Mouse (Mus musculus) lung, embryonic 14.5 days (tissue): ENCODE results near the gene Fgfr2. TPM values are rescaled to one million over a fixed set of nuclear protein-coding genes. Genes with fewer than 3 reads are reported as not detected.
A peak's percentile ranks its signal among the peaks of the same experiment; 100 is the strongest.

Experiments used
- ATAC-seq: fragments of 200-750 bp; cut with Nextera tagmentation; 2 replicates; pipeline ENCODE4 v1.8.0; 2017; ENCODE audit warnings: mild to moderate bottlenecking, moderate TSS enrichment, moderate library complexity; ENCODE audit not compliant: insufficient read depth
- DNase-seq: peaks from one replicate; pipeline ENCODE4 v3.0.0-alpha.2; 2015
- H3K27ac ChIP-seq: fragments of 300-500 bp; sonication (generic); 2 replicates; pipeline ENCODE4 v1.5.1; 2014; ENCODE audit warnings: low read depth, mild to moderate bottlenecking, moderate library complexity
- H3K27me3 ChIP-seq: fragments of 300-500 bp; sonication (generic); 2 replicates; pipeline ENCODE4 v1.6.1; 2014; ENCODE audit warnings: low read length, control low read depth; ENCODE audit not compliant: insufficient read depth
- H3K36me3 ChIP-seq: fragments of 300-500 bp; sonication (generic); 2 replicates; pipeline ENCODE4 v1.6.1; 2014; ENCODE audit warnings: control low read depth; ENCODE audit not compliant: insufficient read depth
- H3K4me1 ChIP-seq: fragments of 300-500 bp; sonication (generic); 2 replicates; pipeline ENCODE4 v1.6.1; 2014; ENCODE audit warnings: antibody characterized with exemption, control low read depth; ENCODE audit not compliant: insufficient read depth
- H3K4me2 ChIP-seq: fragments of 300-500 bp; sonication (generic); 2 replicates; pipeline ENCODE4 v1.6.1; 2014; ENCODE audit warnings: mild to moderate bottlenecking
- H3K4me3 ChIP-seq: fragments of 300-500 bp; sonication (generic); 2 replicates; pipeline ENCODE4 v1.5.1; 2014; ENCODE audit warnings: low read depth, low read length
- H3K9ac ChIP-seq: fragments of 300-500 bp; sonication (generic); 2 replicates; pipeline ENCODE4 v1.6.1; 2014
- H3K9me3 ChIP-seq: fragments of 300-500 bp; sonication (generic); 2 replicates; pipeline ENCODE4 v1.6.1; 2016; ENCODE audit warnings: low read depth, low read length, control low read depth
- CTCF ChIP-seq: IDR thresholded peaks from 2 replicates; pipeline ENCODE4 v1.5.1; 2016; ENCODE audit warnings: antibody characterized with exemption, low read depth
- WGBS: fragments of 180-500 bp; shearing (Covaris S2); extraction: QIAGEN DNeasy Blood & Tissue Kit; methylation state at CpG from one replicate; pipeline ENCODE4 v1.1.7; 2014; 5-methylcytosine and 5-hydroxymethylcytosine counted together
- polyA plus RNA-seq: library from polyadenylated mRNA; unstranded; fragments of >200 nt; fragmentation: Nextera tagmentation; extraction: Ambion mirVana; gene quantifications from 2 replicates; pipeline ENCODE4 v1.2.1, GENCODE M21; 2014

The Fgfr2 gene
- polyA plus RNA-seq, 1 experiment from 2014 or later, result 179 TPM

DNA sequence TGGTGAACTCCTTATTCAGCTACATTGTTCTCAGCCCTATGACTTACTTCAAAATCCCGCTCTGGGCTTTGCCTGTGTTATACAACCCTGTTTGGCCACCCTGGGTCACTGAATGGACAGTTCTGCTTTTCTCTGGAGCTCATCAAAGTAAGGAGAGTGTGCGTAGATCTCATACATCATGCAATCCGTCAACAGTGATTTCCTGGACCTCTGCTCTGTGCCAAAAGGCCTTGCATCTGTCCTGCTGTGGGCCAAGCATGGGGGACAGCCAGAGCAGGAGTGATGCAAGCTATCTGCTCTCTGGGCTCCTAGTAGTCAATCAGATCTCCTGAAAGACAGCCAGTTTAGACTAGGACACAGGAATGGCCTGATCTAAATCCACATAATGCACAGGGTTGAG lies 2137.4 kb downstream of the Fgfr2 start:
- Histone ChIP-seq H3K9ac (no peak overlapping the region), H3K36me3 (no peaks in the 10 kb centered on the region), H3K9me3 (no peaks in the 10 kb centered on the region), H3K4me1 (peaks cover 6% of the 10 kb centered on the region; the same call in 1 of the 2 replicates), H3K27me3 (no peaks in the 10 kb centered on the region), H3K4me3 (no peak overlapping the region), H3K27ac (no peak overlapping the region), H3K4me2 (no peak overlapping the region)
- DNase-seq, result no peak
- 62% methylated on average over 3 of the region's 3 CpGs for WGBS
- TF ChIP-seq CTCF, result no peak
- no peak for ATAC-seq

DNA sequence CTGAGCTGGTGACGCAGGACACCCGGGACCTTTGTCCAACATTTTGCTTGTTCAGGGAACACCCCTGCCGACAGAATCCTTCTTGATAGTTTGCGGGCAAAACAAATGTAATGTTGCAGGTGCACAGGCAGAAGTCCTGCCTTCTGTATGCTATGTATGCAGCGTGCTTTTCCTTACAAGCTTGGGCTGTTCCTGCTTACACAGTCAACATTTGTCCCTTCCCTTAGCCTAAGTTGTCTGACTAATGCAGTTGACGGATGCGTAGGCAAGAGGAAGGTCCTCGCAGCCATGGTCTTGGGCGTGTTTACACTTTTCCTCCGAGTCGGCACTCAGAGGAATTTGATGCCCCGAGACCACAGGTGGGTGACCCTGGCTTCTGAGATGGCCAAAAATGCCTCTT lies 2138.0 kb downstream of the Fgfr2 start:
- H3K27ac ChIP-seq, result no peak overlapping the region
- H3K4me2 ChIP-seq, result no peak overlapping the region
- no peak for TF ChIP-seq CTCF
- H3K27me3 ChIP-seq, result no peaks in the 10 kb centered on the region
- no peaks in the 10 kb centered on the region for H3K36me3 ChIP-seq
- no peak overlapping the region for H3K4me3 ChIP-seq
- no peak for ATAC-seq
- DNase-seq, result no peak
- no peak overlapping the region for H3K9ac ChIP-seq
- peaks cover 6% of the 10 kb centered on the region; the same call in 1 of the 2 replicates for H3K4me1 ChIP-seq
- 50% methylated on average over 12 of the region's 12 CpGs for whole genome bisulfite sequencing
- H3K9me3 ChIP-seq, result no peaks in the 10 kb centered on the region

DNA sequence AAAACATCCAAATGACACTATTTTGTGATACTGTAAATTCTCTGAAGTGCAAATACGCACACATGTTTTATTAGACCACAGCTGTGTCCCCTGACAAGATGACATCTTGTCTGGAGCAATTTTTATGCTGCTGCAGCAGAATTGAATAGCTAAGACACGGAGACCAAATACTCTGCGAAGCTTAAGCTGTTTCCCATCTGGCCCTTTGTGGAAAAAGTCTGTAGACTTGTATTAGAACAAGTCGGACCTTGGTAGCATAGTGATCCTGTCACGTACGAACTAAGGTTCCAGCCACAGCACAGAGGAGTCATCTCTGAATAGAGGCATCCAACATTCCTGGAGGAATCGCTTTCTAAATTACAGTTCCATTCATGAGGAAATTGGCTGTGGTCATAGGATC lies 2138.9 kb downstream of the Fgfr2 start:
- Histone ChIP-seq H3K27ac (no peak overlapping the region), H3K4me1 (peaks cover 6% of the 10 kb centered on the region; the same call in 1 of the 2 replicates), H3K27me3 (no peaks in the 10 kb centered on the region), H3K4me3 (no peak overlapping the region), H3K36me3 (no peaks in the 10 kb centered on the region), H3K9me3 (no peaks in the 10 kb centered on the region), H3K9ac (no peak overlapping the region), H3K4me2 (no peak overlapping the region)
- TF ChIP-seq CTCF, result no peak
- 62% methylated on average over 7 of the region's 7 CpGs for WGBS
- no peak for ATAC-seq
- peak; percentile 34 for DNase-seq

DNA sequence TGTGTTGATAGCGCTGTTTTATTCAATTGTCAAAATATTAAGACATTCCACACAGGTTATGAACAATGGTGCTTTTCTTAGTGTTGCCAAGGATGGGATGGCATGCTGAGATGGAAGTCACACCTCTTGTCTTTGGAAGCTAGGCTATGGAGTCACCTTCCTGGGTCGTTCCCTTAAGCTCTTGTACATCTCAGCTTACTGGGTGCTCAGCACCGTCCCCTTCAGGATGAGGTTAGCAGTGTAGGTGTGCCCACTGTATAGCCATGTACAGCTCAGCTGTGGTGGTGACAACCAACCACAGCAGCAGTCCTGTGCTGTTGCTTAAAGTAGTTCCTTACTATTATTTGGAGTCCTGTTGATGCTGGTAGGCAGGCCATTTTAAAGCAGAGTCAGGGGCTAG lies 2140.3 kb downstream of the Fgfr2 start:
- H3K4me2 ChIP-seq, result no peak overlapping the region
- peak; percentile 44 for ATAC-seq
- no peaks in the 10 kb centered on the region for H3K9me3 ChIP-seq
- no peak overlapping the region for H3K9ac ChIP-seq
- 61% methylated on average over 3 of the region's 3 CpGs for WGBS
- TF ChIP-seq CTCF, result peak; percentile 56
- H3K36me3 ChIP-seq, result no peaks in the 10 kb centered on the region
- no peaks in the 10 kb centered on the region for H3K27me3 ChIP-seq
- no peak for DNase-seq
- H3K27ac ChIP-seq, result no peak overlapping the region
- peaks cover 15% of the 10 kb centered on the region for H3K4me1 ChIP-seq
- H3K4me3 ChIP-seq, result no peak overlapping the region

DNA sequence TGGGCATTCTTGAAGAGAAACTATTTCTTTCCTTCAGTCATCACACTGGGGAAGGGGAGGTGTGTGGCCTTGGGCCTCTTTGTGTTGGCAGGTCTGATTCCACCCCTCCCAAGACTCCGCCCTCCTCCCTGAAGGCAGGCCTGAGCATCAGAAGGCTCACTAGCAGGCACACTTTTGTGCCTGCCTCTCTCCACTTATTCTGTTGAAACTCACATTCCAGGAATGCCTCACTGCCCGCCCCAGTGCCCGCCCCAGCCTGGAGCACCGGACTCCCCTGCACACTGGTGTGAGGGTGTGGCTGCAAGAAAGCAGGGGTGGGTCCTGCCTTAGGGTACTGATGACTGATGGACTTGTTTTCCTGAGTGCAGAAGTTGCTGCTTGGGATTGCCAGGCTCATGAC lies 2140.8 kb downstream of the Fgfr2 start:
- peaks cover 20% of the 10 kb centered on the region for H3K4me1 ChIP-seq
- H3K4me2 ChIP-seq, result no peak overlapping the region
- no peaks in the 10 kb centered on the region for H3K27me3 ChIP-seq
- DNase-seq (peak; percentile 72), ATAC-seq (peak; percentile 85)
- no peaks in the 10 kb centered on the region for H3K9me3 ChIP-seq
- peak overlapping the region; percentile 82; the same call in 1 of the 2 replicates for H3K27ac ChIP-seq
- TF ChIP-seq CTCF, result no peak
- WGBS, result 24% methylated on average over 4 of the region's 4 CpGs
- no peaks in the 10 kb centered on the region for H3K36me3 ChIP-seq
- H3K4me3 ChIP-seq, result no peak overlapping the region
- H3K9ac ChIP-seq, result no peak overlapping the region

DNA sequence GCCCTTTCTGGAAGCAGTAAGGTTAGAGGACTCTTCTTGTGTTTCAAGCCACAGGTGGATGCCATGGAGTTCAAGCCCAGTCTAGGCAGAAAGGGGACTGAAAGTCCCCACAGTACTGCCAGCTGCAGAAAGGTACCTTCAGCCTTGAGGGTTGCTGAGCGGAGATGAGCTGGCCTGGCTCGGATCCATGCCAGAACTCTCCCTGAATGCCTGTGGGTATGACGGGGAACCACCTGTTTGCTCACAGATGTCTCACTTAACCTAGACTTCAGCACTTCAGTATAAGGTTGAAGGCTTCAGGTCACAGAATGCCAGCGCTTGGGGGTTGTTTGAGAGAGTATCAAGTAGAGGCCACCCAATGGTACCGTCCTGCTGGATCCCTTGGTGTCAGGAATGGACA lies 2143.0 kb downstream of the Fgfr2 start:
- TF ChIP-seq CTCF, result no peak
- Histone ChIP-seq H3K4me1 (peaks cover 38% of the 10 kb centered on the region), H3K4me2 (no peak overlapping the region), H3K27ac (no peak overlapping the region), H3K9me3 (no peaks in the 10 kb centered on the region), H3K9ac (no peak overlapping the region), H3K4me3 (no peak overlapping the region), H3K27me3 (no peaks in the 10 kb centered on the region), H3K36me3 (no peaks in the 10 kb centered on the region)
- ATAC-seq (no peak), DNase-seq (no peak)
- 80% methylated on average over 5 of the region's 5 CpGs for WGBS

DNA sequence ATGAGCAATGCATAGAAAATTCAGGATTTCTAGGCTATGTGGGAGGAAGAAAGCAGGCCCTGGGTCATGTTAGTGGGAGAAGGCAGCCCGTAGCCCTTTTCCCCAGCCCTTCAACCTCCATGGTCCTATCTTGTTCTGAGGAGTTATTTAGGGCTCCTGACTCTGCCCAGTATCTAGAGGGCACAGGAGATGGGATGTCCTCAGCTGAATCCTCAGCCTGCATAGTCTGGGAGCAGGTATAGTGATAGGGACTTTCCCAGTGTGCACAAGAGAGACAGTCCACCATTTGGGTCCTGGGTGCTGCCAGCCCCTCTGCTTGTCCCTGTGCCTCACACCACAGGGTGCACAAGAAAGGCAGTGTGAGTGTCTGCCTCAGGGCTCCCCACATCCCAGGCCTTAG lies 2144.6 kb downstream of the Fgfr2 start:
- Histone ChIP-seq H3K4me1 (peaks cover 35% of the 10 kb centered on the region), H3K4me2 (no peak overlapping the region), H3K4me3 (no peak overlapping the region), H3K27ac (no peak overlapping the region; the same call in 1 of the 2 replicates), H3K9ac (no peak overlapping the region), H3K36me3 (no peaks in the 10 kb centered on the region), H3K27me3 (no peaks in the 10 kb centered on the region), H3K9me3 (no peaks in the 10 kb centered on the region)
- ATAC-seq (no peak), DNase-seq (no peak)
- TF ChIP-seq CTCF, result no peak
- WGBS, result 85% methylated on average over 1 of the region's 1 CpGs
